ENCODE assay signal across 8 mouse cellular contexts in the genomic region with DNA sequence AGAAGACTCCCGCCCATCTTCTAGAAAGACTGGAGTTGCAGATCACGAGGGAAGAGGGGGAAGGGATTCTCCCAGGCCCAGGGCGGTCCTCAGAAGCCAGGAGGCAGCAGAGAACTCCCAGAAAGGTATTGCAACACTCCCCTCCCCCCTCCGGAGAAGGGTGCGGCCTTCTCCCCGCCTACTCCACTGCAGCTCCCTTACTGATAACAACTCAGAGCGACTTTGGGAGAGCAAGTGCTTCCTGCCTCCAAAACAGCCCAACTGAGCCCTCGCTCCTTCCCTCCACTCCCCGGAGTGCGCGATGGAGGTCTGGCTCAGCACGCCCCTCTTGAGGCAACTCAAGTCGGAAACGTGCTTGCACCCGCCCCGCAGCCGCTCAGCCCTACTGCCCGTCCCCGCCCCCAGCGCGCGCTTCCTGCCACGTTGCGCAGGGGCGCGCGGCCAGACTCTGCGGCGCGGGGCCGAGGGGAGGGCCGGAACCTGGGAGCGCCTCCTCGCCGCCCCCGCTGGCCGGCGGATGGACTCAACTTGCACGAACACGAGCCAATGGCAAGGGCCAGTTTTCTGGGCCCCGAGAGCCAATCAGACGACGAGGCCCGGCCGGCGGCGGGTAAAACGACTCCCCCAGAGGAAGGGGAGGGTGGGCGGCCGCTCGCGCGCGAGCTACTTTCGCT. TPM values are rescaled to one million over a fixed set of nuclear protein-coding genes. Genes with fewer than 3 reads are reported as not detected.
DNase-seq lines count a peak whose midpoint lies in the region; ATAC-seq and TF ChIP-seq lines count a peak whose summit lies in the region.

No protein-coding gene starts in this region.

- no peaks in the 10 kb centered on the region for H3K27me3 ChIP-seq in megakaryocyte, embryonic 14.5 days (replicated peaks)

- peaks cover 29% of the 10 kb centered on the region for H3K36me3 ChIP-seq in megakaryocyte, embryonic 14.5 days (replicated peaks; ENCODE audit: low read length)

- H3K9me3 ChIP-seq in megakaryocyte, embryonic 14.5 days, result no peaks in the 10 kb centered on the region

- 0 out of 2 replicates have a peak, but pooled peaks have one; percentile 9 for TF ChIP-seq POLR2A in cortical plate, adult 2 months (IDR thresholded peaks at IDR 0.05; ENCODE audit: extremely low read depth, insufficient read depth, low read length)

- DNase-seq in gastrocnemius, adult 8-10 months (ENCODE audit: low spot score in 2 of 2), result peak; percentile 96 to 97
- DNase-seq in hindlimb bud, embryonic 11.5 days (ENCODE audit: extremely low spot score, low read depth, low spot score), result peak; percentile 79
- peak; percentile 78 to 94 for DNase-seq in left cerebral cortex, adult 8-10 months (ENCODE audit: low spot score in 2 of 2)
- peak; percentile 92 for DNase-seq in right cerebral cortex, postnatal 25 days
- peak; percentile 96 to 99 for DNase-seq in urinary bladder, postnatal 4 days (ENCODE audit: low spot score in 2 of 2)

- peak; percentile 58 for ATAC-seq in activated CD4-positive, CD25-positive, alpha-beta regulatory T cell, adult 4 months

- H3K4me3 ChIP-seq in cortical plate, adult 2 months (ENCODE audit: insufficient read depth, low read length), result peak overlapping the region; percentile 57
- peak overlapping the region; percentile 99 for H3K4me3 ChIP-seq in megakaryocyte, embryonic 14.5 days (replicated peaks)

- no peak for TF ChIP-seq CTCF in cortical plate, adult 2 months (IDR thresholded peaks at IDR 0.05; ENCODE audit: extremely low read depth, insufficient read depth, low read length)

- H3K4me1 ChIP-seq in cortical plate, adult 2 months (ENCODE audit: control insufficient read depth, insufficient read depth, low read length), result peaks cover 1% of the 10 kb centered on the region; the same call in 1 of the 2 replicates
- H3K4me1 ChIP-seq in megakaryocyte, embryonic 14.5 days, result peaks cover 44% of the 10 kb centered on the region

- no peak overlapping the region for H3K27ac ChIP-seq in cortical plate, adult 2 months (ENCODE audit: insufficient read depth, low read length)

RNA-seq across cellular contexts. Expression of gene Setd5, which starts 1.0 kb away (rescaled TPM):
- 10 to 100 TPM; 31.1 to 33.0 TPM for polyA plus RNA-seq in activated CD4-positive, CD25-positive, alpha-beta regulatory T cell, adult 4 months (2017; shearing (Covaris generic))
- polyA plus RNA-seq in cortical plate, adult 2 months (2012; rRNA removed), result 53.2 and 56.8 TPM in 2 replicates
- 10 to 100 TPM; 21.8 to 26.2 (median 23.5) TPM for total RNA-seq in gastrocnemius, adult 8-10 months (2022)
- total RNA-seq in left cerebral cortex, adult 8-10 months (2022), result 100 to 1,000 TPM; 107 to 112 (median 109) TPM
- 5.5 and 15.2 TPM in 2 replicates for polyA plus RNA-seq in megakaryocyte, embryonic 14.5 days (2012; ENCODE audit: insufficient read depth, low replicate concordance)

RNA-seq across cellular contexts. Expression of gene Thumpd3, which starts 30.1 kb away (rescaled TPM):
- 10 to 100 TPM; 88.0 to 94.9 TPM for polyA plus RNA-seq in activated CD4-positive, CD25-positive, alpha-beta regulatory T cell, adult 4 months (2017; shearing (Covaris generic))
- polyA plus RNA-seq in cortical plate, adult 2 months (2012; rRNA removed), result 19.2 and 20.4 TPM in 2 replicates
- total RNA-seq in gastrocnemius, adult 8-10 months (2022), result 10 to 100 TPM; 13.5 to 21.3 (median 16.4) TPM
- total RNA-seq in left cerebral cortex, adult 8-10 months (2022), result 10 to 100 TPM; 25.3 to 30.8 (median 27.7) TPM
- polyA plus RNA-seq in megakaryocyte, embryonic 14.5 days (2012; ENCODE audit: insufficient read depth, low replicate concordance), result 5.0 TPM in 1 of 2 replicates, not detected in the other
